Mouse (Mus musculus) spleen, adult 2 months (tissue): ENCODE results near the gene Itgb7.

ENCODE experiments used
- CTCF ChIP-seq: fragments of 200-500 bp; IDR thresholded peaks from 2 replicates; pipeline ENCODE4 v1.5.1; 2011; ENCODE audit warnings: mild to moderate bottlenecking, inconsistent platforms; ENCODE audit not compliant: insufficient read depth, insufficient read length, insufficient replicate concordance; ENCODE audit errors: extremely low read depth
- POLR2A ChIP-seq: fragments of 200-500 bp; IDR thresholded peaks from 2 replicates; pipeline ENCODE4 v1.6.1; 2011; ENCODE audit warnings: low read depth, low read length, inconsistent platforms

- TF ChIP-seq POLR2A: no peak
- TF ChIP-seq CTCF: no peak
These were observed 38.8 kb downstream of the Itgb7 start for GRCm38 (mm10) chr15:102192820-102193386.
